Mouse (Mus musculus): Measurements from ENCODE around the gene Ufsp2.

The Ufsp2 gene

DNA sequence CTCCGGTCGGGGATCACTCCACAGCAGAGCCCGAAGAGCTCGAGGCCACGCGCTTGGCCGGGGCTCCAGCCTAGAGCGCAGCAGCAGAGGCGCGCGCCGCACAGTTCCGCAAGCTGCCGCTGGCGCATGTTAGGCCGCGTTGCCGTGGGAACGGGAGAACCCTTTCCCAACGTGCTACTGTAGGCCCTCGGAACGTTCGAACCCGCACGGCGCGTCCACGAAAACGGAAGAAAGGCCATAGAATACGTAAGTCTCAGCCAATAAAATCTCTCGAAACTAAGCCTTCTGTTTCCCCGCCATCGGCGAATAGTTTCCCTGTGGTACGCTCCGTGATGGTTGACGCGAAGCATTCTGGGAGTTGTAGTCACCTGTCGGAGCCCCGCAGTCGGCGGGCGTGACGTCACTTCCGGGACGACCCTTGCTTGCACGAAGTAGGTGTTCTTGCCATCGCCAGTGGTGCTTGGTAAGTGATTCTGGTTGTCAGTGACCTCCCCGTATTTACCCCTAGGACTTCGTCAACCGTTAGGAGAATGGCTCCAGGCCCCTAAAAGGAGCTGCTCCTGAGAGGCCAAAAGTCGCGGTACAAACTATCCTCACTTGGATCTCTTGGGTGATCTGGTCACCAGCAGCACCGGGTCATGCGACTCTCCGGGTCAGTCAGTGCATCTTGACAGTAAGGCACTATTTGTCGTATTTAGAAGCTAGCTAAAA, at the start of gene Ufsp2, which contains the start of gene 1700029J07Rik:
Gene Ufsp2 (plus strand): TSS at position 403 of the 711 bp plus-strand sequence.
Gene 1700029J07Rik (minus strand): TSS at position 127 of the 711 bp plus-strand sequence.
- DNase-seq, result peak; percentile 99

DNA sequence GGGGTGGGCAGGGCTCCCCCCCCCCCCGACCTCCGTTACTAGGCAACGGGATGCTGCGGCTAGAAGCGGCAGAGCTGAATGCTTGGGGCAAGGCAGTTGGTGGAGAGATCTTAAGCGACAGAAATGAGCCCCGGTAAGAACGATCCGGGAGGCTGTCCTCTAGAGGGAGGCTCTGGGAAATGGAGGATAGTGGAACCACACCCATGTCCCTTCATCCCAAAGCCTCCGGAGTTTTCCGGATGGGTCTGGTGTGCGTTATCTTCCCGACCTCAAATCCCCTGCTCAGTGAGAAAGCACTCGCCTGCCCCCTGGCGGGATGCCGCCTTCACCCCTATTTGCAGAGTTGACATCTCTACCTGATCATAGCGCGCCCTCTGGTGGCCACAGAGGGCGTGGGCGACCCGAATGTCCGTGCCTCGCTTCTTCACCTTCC, 40.7 kb upstream of the Ufsp2 start, which contains the start of gene Ccdc110:
Gene Ccdc110 (plus strand): TSS at position 38 of the 433 bp plus-strand sequence.
- DNase-seq, result peak; percentile 94

DNA sequence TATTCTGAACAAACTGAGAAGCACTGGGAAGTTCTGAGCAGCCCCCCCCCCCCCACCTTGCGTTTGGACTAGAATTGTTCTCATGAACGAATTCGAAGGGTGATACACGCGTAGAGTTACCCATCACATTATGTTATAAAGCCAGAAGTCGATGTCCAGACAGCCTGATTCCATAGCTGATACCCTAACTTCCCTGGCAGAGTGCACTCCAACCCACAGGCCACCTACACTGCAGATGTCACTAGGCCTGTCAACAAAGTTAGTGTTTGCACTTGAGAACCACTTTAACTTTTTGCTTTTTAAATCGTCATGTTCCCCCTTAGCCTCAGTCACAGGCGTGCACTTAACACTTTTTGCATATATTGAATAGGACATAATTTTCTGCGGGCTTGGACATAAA, 38.3 kb upstream of the Ufsp2 start:
- no peak for DNase-seq

DNA sequence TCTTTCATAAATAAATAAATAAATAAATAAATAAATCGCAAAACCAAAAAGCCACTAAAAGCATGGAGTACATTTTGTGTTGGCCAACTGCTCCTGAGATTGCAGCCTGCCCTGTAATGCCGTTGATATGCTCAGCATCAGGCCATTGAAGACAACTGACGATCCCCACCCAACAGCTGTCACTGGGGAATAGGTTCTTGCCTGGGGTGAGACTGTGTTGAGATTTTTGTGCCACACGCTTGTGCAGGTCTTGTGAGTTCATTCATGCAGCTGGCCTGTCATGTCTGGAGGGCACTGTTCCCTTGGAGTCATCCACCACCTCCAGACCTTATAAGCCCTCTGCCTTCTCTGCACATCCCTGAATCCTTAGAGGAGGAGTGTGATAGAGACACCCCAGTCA, 29.0 kb upstream of the Ufsp2 start:
- no peak for DNase-seq

DNA sequence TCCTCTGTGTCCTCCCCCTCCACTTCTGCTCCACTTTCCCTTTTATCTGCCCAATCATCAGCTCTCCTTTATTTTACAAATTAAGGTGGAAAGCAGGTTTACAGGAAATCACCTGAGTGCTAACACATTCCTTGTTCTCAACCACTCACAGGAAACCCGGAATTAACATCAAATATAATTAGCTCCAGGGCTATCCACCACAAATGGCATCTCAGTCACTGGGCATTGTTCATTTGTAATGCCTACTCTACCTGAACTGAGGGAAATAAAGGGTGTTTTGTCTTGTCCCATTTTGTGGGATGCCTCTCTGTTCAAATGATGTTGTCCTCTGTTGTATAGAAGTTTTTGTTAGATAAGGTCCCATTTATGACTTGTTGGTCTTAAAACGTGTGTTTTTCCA, 24.7 kb upstream of the Ufsp2 start:
- DNase-seq, result no peak

DNA sequence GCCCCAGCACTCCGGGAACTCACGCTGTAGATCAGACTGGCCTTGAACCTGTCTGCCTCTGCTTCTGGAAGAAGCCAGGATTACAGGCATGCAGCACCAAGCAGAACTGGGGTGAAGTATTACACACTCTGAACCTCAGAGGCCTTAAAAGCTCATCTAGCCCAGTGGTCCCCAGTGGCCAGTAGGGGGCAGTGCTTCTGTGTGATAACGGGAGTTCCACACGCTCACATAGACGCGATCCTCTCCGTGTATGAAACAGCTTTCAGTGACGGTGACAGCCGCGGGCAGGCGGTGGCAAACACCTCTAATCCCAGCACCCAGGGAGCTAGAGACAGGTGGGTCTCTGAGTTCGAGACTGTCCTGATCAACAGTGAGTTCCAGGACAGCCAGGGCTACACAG, 4.4 kb upstream of the Ufsp2 start:
- no peak for DNase-seq

DNA sequence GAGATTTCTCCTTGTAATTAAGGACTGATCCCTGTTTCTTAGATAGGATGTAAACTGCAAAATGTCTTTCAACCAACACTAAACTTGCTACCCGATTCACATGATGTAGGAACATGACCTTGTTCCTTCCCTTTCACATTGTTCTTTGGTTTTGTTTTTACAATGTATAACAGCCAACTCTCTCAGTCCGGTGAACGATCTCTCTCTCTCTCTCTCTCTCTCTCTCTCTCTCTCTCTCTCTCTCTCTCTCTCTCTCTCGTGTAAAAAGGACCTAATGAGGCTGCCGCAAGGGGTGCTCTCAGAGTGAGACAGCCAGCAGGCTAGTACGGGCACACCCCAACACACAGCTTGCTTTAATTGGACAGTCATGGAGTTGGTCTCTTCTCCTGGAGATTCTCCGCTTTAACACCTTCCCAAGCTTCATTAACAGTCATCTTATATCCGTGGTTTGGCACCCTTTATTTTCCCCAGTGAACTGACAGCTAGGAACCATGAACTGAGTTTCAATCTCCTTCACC, 1.3 kb upstream of the Ufsp2 start:
- DNase-seq, result no peak

DNA sequence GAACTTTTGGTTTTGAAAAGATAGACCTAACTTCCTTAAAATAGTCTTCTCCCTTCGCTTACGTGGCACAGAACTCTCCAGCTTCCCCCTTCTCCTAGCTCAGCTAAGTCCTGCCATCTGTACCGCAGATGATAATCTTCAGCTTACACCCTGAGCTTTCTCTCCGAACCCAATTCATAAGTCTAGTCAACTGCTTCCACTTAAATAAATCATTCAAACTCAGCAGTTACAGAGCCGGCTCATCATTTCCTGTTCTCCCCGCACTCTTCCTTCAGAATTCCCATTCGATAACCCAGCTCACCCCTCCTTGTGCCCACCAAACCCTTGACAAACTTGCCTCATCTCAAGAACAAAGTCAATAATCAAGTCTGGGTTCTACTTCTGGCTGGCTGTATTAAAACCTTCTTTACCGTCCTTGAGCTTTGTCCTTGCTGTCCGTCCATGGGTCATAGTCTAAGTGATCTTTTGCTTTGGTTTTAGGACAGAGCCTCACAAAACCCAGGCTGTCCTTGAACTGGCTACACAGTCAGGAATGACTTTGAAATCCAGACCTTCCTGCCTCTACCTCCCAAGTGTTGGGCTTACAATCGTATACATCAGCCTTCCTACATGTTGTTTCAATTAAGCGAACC, 625 bp downstream of the Ufsp2 start:
- no peak for DNase-seq

DNA sequence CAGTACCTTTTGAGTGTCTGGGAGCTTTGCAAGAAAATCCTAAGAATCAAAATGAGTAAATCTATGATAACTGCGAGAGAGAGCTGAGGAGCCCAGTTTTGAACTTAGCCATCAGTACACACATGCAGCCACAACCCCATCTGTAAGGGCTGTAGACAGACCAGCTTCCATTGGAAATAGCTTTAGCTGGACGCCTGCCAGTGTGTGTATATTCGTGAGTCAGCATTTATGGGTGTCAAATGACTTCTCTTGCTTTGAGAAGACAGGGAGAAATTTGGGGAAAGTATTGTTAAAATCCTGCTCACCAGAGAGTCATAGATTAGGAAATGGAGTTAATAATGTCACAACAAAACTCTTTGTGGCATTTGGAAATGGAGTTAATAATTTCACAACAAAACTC, 11.3 kb downstream of the Ufsp2 start:
- no peak for DNase-seq

DNA sequence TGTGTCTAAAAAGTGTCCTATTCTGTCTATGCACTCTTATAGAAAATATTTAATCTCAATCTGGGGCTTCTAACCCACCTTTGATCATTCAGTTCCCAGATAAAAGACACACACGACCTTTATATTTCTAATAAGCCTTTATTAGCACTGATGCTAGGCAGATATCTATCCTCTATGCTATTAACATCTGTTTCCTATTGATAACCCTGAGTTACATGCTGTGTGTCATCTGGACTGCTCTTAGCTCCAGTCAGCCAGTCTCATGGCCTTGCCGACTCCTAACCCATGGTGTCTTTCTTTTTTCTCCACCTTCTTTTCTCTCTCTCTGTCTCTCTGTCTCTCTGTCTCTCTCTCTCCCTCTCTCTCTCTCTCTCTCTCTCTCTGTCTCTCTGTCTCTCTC, 12.9 kb downstream of the Ufsp2 start:
- no peak for DNase-seq

DNA sequence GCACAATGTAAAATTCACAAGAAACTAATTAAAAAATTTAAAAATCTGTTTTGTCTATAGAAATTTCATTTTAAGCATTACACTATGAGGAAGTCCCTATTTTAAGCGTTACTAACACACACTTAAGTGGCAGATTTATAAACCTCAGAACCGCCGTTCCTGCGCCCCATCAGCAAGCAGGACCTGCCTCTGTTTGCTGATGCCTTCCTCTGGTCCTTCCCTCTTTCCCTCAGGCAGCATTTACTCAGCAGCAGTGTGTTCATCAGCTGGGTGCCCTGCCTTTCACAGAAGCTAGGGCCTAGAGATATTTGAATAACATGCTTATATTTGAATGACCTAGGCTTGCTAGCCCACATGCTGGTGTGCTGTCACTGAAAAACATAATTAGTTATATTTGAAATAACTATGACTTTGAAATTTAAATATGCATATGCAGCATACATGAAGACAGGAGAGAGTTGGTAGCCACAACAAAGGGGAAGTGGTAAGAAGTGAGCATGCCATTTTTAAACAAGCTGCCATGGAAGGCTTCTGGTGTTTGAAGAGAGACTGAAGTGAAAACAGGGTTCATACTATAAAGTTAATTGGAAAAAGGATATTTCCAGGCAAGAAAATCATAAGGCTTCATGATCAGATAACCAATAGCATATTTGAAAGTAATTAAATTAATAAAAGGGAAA, 15.4 kb downstream of the Ufsp2 start:
- DNase-seq, result no peak

DNA sequence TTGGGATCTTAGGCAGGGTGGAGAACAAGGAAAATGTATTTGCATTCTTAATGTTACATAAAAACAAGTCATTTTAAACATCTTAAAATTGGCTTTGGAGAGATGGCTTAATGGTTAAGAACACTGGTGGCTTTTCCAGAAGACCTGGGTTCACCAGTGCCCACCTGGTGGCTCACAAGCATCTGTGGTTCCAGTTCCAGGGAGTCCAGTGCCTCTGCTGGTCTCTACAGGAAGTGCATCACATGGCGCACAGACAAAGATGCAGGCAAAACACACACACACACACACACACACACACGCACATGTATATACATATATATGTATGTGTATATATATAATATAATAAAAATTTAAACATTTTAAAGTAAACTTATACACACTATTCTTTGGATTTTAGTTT, 18.8 kb downstream of the Ufsp2 start:
- no peak for DNase-seq

DNA sequence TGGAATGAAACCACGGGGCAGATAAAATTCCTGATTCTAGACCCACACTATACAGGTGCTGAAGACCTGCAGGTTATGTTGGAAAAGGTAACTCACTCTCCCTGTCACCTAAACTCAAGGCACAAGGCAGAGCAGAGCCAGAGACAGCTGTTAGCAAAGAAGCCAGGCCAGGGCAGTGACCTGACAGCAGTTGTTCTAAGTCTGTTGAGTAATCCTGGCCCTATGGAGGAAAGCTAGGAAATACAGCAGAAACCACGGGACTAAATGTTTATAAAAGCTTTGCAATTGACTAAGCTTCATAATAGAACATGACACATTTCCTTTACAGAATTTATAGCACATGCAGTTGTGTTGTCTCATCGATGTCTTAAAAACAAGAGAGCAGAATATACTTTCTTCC, 20.2 kb downstream of the Ufsp2 start:
- no peak for DNase-seq

DNA sequence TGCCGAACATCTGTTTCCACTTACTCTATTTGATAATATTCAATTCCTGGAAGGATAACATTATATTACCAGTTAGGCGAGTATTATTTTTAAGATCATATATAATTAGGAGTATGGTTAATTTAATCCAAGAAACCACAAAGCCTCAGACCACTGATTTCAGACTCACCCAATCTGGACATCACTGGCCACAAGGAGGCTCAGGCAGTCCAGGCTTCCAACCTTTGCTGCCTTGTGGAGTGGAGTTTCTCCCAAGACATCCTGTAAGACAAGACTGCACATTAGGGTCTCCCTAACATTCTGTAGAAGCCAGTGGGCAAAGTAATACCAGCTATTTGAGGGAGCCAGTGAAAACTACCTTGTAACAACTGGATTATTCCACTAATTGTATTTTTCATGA, 22.9 kb downstream of the Ufsp2 start:
- no peak for DNase-seq

DNA sequence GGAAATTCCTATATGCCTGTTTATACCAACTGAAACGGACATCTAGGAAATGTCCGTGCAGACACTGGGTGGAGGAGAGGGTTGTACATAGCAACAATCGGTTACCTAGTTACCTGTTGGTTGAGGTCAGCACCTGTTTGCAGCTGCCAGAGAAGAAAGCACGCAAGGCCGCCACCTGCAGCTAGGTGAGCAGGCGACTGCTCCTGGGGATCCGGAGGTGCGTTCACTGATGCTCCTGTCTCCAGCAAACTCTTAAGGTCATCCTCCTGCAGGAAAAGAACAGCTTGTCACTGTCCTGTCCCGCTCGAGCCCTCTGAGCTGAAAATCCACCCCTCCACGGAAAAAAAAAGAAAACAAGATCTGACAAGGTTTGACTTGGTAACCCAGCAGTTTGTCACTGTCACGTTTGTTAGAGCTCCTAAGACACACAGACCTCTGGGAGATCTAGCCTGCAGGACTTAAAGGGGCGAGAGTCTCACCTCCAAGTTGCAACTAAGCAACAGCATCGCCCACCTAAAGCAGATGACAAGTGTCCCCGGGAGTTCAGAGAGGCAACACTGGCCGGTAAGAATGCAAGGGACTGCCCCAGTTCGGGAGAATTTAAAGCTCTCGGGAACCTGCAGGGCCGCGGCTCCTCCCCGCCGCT, 23.9 kb downstream of the Ufsp2 start, which contains the start of gene Lrp2bp:
Gene Lrp2bp (plus strand): TSS at position 166 of the 646 bp plus-strand sequence.
- peak; percentile 50 for DNase-seq

DNA sequence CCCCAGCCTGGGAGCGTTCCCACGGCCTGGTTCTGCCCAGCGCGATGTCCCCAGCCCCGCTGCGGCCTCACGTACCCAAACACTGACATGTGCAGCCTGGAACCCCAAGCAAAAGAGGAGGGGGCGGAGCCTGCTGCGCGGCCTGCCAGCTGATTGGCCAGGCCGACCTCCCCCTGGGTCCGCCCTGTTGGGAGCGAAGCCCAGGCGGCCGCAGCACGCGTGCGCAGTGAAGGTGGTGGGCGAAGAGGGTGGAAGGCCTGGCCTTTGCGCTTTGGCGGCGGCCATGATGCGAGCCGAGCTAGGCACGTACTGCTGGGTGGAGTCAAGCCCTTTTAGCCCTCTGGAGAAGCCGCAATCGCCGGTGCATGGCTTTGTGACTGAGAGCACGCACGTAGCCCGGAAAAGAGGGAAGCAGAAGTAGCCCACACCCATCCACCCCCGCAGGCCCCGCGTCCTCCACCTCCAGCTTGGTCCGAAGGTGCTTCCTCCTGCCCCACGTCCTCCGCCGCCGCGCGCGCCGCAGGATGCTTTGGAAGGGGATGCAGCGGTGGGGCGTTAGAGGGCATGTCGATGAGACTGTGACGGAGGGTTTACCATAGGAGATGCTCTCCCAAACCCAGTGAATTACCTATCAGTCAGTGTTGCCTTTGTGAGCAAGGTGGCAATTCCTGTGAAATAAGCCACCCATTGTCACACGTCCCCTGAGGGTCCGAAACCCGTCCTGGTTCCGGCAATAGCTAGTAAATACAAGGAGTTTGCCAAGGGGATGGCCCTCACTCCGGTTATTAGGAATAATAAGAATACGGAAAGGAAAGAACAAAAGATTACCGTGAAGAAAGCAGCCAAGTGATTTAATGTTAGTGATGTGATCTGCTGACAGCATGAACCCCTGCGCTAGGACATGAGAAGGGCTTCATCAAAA, 24.7 kb downstream of the Ufsp2 start:
- peak; percentile 99 for DNase-seq

DNA sequence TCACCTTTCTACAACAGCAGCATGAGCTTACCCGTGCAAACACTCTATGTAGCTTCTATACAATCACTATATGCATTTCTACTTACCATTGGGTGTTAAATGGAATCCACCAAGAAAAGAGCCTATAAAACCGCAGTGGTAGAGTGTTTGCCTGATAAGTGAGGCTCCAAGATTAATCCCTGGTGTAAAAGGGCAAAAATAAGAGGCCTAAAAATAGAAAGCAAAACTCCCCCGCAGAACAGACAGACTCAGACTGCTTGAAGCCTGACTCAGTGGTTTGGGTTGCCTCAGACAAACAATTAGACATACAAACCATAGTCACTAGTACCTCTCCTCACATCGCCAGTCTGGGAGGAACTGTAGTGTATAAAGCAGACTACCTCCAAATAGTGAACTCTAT, 30.3 kb downstream of the Ufsp2 start, which contains the start of gene Ankrd37:
Gene Ankrd37 (minus strand): TSS at position 112 of the 400 bp plus-strand sequence.
- no peak for DNase-seq

DNA sequence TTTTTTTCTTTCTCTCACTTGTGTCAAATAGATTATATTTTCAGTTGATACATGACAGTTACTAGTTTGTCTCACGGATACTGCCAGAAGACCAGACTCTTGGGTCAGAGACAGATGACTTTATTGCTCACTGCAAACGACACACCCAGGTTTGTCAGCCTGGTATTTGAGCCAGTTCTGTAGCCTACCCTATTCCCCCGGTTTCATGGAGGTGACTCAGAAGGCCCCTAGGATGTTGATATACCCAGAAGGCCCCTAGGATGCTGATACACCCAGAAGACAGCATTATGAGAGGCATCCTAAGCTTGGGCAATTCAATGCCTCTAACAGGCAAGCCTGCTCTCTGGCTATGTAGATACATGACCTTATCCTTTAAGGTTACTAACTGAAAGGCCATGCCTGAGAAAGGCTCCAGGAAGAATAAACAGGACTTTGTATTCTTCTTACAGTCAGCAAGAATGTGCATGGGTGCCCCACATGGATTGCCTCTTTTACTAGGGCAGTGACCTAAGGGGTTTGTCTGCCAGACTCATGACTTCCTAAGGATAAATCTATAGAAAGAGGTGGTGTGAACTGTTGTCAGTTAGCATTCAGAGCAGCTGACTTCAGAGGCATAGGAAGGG, 31.8 kb downstream of the Ufsp2 start:
- DNase-seq, result no peak

DNA sequence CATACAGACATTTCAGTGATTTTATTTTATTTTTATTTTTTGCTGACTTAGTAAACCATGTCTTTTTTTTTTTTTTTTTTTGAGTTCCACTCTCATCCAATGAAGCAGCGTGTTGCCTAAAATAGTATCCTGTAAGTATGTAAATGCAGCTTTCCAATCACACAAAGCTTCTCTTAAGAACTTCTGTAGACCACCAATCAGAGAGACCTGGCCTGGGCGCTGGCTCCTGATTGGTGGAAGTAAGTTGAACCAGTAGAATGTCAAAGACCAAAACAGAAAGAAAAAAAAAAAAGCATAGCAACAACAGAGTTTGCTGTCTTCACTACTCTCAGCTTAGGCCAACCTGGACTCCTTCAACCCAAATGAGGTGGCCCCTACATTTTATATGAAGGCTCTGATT, 35.0 kb downstream of the Ufsp2 start:
- DNase-seq, result peak; percentile 27

DNA sequence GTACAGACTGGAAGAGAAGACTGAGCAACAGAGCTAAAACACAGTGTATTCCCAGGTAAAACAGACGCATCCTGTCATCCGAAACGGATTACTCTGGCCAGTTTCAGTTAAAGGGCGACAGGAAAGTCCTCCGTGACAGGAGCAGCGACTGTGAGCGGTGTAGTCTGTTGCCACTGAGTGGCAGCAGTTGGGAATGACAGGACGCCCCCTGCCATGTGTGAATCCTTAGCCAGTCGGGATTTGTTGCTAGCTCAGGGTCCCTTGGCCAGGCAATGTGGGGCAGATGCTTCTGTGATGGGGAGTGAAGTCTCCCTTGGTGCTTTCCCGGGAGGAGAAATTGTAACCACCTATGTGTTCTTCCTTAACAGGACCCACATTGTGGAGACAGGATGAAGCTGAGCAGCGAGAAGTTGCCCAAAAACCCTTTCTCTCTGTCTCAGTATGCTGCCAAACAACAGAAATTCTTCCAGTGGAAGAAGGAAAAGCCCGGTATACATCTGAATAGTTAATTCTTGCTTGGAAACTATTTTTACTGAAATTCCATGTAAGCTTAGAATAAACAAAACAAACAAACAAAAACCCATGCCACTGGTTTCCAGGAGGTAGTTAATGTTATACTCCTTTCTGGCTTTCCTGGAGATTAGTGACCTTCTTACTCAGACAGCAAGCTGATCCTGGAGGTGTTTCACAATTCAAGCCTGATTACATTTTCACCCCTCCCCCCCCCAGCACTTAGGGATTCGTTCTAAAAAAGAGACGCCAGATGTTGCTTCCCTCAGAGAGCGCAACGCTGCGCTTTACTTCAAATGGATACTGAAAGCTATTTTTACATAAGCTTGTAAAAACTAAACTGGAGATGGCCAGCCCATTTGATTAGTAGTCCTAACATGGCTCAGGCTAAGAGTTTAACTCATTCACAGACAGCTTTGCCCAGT, 35.7 kb downstream of the Ufsp2 start:
- peak; percentile 43 for DNase-seq
